ENCODE assay signal across 1 mouse cellular context in the genomic region with DNA sequence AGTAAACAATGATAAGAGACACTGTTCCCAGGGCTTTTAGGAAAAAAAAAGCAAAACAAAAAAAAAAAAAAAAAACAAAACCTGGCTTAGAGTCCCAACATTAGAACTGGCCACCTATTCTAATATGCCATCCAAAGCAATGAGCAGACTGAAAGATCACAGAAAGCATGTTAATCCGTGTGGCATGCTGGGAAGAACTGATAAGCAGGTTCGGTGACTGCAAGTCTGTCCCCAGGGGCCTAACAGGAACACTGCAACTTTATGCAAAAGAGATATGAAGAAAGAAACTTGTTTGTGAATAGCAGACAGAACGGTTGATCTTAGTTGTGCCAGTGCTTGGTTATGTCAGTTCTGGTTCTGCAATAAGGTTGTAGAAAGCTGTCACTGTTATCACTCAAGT.
TF ChIP-seq lines count a peak whose summit lies in the region.

No protein-coding gene starts in this region.

TF ChIP-seq in MEL, 35 proteins besides CTCF, POLR2A, EP300 and RAD21 (continued from another document):
- 0 out of 2 replicates have a peak, but pooled peaks have one; percentile 55 for TF ChIP-seq RCOR1 (IDR thresholded peaks at IDR 0.05; ENCODE audit: low read depth, low read length)
- peak; percentile 84 for TF ChIP-seq ZNF384 (IDR thresholded peaks at IDR 0.05; ENCODE audit: low read depth, low read length)
- TF ChIP-seq MXI1 (IDR thresholded peaks at IDR 0.05; ENCODE audit: low read depth, low read length) = peak; percentile 81; the same call in 1 of the 2 replicates
- TF ChIP-seq NRF1 (IDR thresholded peaks at IDR 0.05; ENCODE audit: insufficient read depth, low read depth, low read length, poor library complexity, severe bottlenecking) = no peak
TF ChIP-seq in MEL: peak in this region for 12.
